Mouse (Mus musculus) central nervous system, embryonic 18 days (tissue): Measurements from ENCODE around the gene Tmem29. TPM values are rescaled to one million over a fixed set of nuclear protein-coding genes. Genes with fewer than 3 reads are reported as not detected.

Source experiments
- polyA plus RNA-seq: library from polyadenylated mRNA; depleted of rRNA; stranded (reverse); fragments of >200 nt; gene quantifications from 2 replicates; pipeline ENCODE4 v1.2.3, GENCODE M21; 2012; rRNA removed

Gene Tmem29
- polyA plus RNA-seq: 65.0 and 69.4 TPM in 2 replicates

DNA sequence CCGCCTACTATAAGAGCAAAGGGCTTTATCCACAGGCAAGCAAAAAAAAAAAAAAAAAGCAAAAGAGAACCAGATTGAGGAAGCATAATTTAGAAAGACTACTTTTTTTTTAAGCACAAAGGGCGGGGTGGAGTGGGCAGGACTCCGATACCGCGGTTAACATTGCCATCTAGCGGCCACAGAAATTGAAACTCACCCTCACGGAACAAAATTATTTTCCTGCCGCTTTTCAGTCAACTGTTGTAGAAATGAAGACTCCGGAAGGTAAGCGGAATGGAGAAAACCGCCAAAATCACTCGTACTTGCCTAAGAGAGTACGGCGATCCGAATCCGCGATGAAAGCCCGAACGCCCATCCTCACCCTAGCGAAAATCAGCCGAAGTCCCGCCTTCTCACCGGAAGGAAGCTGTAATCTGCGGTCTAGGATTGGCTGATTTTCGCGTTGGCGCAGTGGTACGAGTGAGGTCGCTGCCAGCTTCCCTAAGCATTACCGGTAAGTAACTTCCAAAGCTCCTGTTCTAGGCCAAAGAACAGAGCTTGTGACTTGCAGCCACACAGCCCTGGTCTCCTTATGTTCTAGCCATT lies at the start of gene Tmem29:
Tmem29 (minus strand) TSS at position 389 of the 585 bp plus-strand sequence.

Other genes starting within 250 kb of the Tmem29 start
- 3.9 and 4.9 TPM in 2 replicates for gene Alas2, start 88.2 kb upstream of the Tmem29 start, polyA plus RNA-seq
- gene Pfkfb1, start 129.1 kb upstream of the Tmem29 start, polyA plus RNA-seq: 7.6 and 9.0 TPM in 2 replicates
- 19.9 and 21.1 TPM in 2 replicates for gene Apex2, start 130.7 kb upstream of the Tmem29 start, polyA plus RNA-seq
- 145 and 150 TPM in 2 replicates for gene Tro, start 198.4 kb upstream of the Tmem29 start, polyA plus RNA-seq